Mouse (Mus musculus): Measurements from ENCODE around the gene Lrrc28. TPM values are rescaled to one million over a fixed set of nuclear protein-coding genes. Genes with fewer than 3 reads are reported as not detected.

The Lrrc28 gene
- polyA plus RNA-seq (2015; fragmentation: Nextera tagmentation; extraction: Ambion mirVana) = 32.2 and 33.0 TPM in 2 replicates

GRCm38 (mm10) chr7:67644833-67645680 is at the start of gene Lrrc28:
Gene Lrrc28 (minus strand): TSS chr7:67645268.
- Histone ChIP-seq H3K4me3 (peak within 1 kb of the TSS; percentile 79), H3K9ac (peak within 1 kb of the TSS; percentile 88), H3K9me3 (no peaks in the 10 kb centered on the region), H3K4me1 (replicated peaks) (peaks cover 29% of the 10 kb centered on the region), H3K4me2 (peak within 1 kb of the TSS; percentile 87), H3K27me3 (no peaks in the 10 kb centered on the region), H3K36me3 (peaks cover 8% of the 10 kb centered on the region), H3K27ac (peak within 1 kb of the TSS; percentile 95)
- ATAC-seq (ENCODE audit: low FRiP score) = peak; percentile 99
- WGBS = under 1% methylated on average over 55 of the region's 55 CpGs

GRCm38 (mm10) chr7:67692791-67693538 is 47.9 kb upstream of the Lrrc28 start:
- Histone ChIP-seq H3K9me3 (no peaks in the 10 kb centered on the region), H3K4me2 (no peak overlapping the region), H3K4me1 (replicated peaks) (no peaks in the 10 kb centered on the region; the same call in 1 of the 2 replicates), H3K4me3 (no peak overlapping the region), H3K27me3 (no peaks in the 10 kb centered on the region), H3K9ac (no peak overlapping the region), H3K36me3 (no peaks in the 10 kb centered on the region), H3K27ac (no peak overlapping the region)
- ATAC-seq (ENCODE audit: low FRiP score) = no peak
- 92% methylated on average over 23 of the region's 23 CpGs for WGBS

GRCm38 (mm10) chr7:67692141-67692540 is 47.1 kb upstream of the Lrrc28 start:
- ATAC-seq (ENCODE audit: low FRiP score) = no peak
- Histone ChIP-seq H3K27ac (no peak overlapping the region), H3K4me2 (no peak overlapping the region), H3K9ac (no peak overlapping the region), H3K9me3 (no peaks in the 10 kb centered on the region), H3K4me1 (replicated peaks) (no peaks in the 10 kb centered on the region; the same call in 1 of the 2 replicates), H3K36me3 (no peaks in the 10 kb centered on the region), H3K4me3 (no peak overlapping the region), H3K27me3 (no peaks in the 10 kb centered on the region)
- WGBS = 83% methylated on average over 3 of the region's 3 CpGs

- Histone ChIP-seq H3K27ac (no peak overlapping the region), H3K9ac (no peak overlapping the region), H3K36me3 (no peaks in the 10 kb centered on the region), H3K4me3 (no peak overlapping the region), H3K27me3 (no peaks in the 10 kb centered on the region), H3K9me3 (no peaks in the 10 kb centered on the region), H3K4me1 (replicated peaks) (no peaks in the 10 kb centered on the region; the same call in 1 of the 2 replicates), H3K4me2 (no peak overlapping the region)
- WGBS = 84% methylated on average over 6 of the region's 6 CpGs
- no peak for ATAC-seq (ENCODE audit: low FRiP score)
These were observed 46.0 kb upstream of the Lrrc28 start for GRCm38 (mm10) chr7:67691036-67691435.

- H3K9me3 ChIP-seq = no peaks in the 10 kb centered on the region
- H3K4me3 ChIP-seq = no peak overlapping the region
- no peaks in the 10 kb centered on the region for H3K27me3 ChIP-seq
- H3K4me2 ChIP-seq = no peak overlapping the region
- 83% methylated on average over 7 of the region's 7 CpGs for WGBS
- H3K27ac ChIP-seq = no peak overlapping the region
- no peaks in the 10 kb centered on the region; the same call in 1 of the 2 replicates for H3K4me1 ChIP-seq (replicated peaks)
- H3K36me3 ChIP-seq = 0 out of 2 replicates have a peak, but pooled peaks cover 4% of the 10 kb centered on the region
- H3K9ac ChIP-seq = no peak overlapping the region
- ATAC-seq (ENCODE audit: low FRiP score) = no peak
These were observed 44.7 kb upstream of the Lrrc28 start for GRCm38 (mm10) chr7:67689793-67690192.

GRCm38 (mm10) chr7:67688281-67688680 is 43.2 kb upstream of the Lrrc28 start:
- no peaks in the 10 kb centered on the region for H3K27me3 ChIP-seq
- no peak overlapping the region for H3K4me3 ChIP-seq
- H3K9me3 ChIP-seq = no peaks in the 10 kb centered on the region
- ATAC-seq (ENCODE audit: low FRiP score) = no peak
- WGBS = 48% methylated on average over 3 of the region's 3 CpGs
- no peak overlapping the region for H3K27ac ChIP-seq
- H3K36me3 ChIP-seq = 0 out of 2 replicates have a peak, but pooled peaks cover 4% of the 10 kb centered on the region
- no peaks in the 10 kb centered on the region; the same call in 1 of the 2 replicates for H3K4me1 ChIP-seq (replicated peaks)
- H3K9ac ChIP-seq = no peak overlapping the region
- no peak overlapping the region for H3K4me2 ChIP-seq

GRCm38 (mm10) chr7:67686545-67686944 is 41.5 kb upstream of the Lrrc28 start:
- H3K9me3 ChIP-seq = no peaks in the 10 kb centered on the region
- H3K4me3 ChIP-seq = no peak overlapping the region
- 92% methylated on average over 3 of the region's 3 CpGs for WGBS
- H3K36me3 ChIP-seq = 0 out of 2 replicates have a peak, but pooled peaks cover 4% of the 10 kb centered on the region
- ATAC-seq (ENCODE audit: low FRiP score) = no peak
- H3K27ac ChIP-seq = no peak overlapping the region
- H3K4me2 ChIP-seq = no peak overlapping the region
- H3K27me3 ChIP-seq = no peaks in the 10 kb centered on the region
- no peak overlapping the region for H3K9ac ChIP-seq
- H3K4me1 ChIP-seq (replicated peaks) = no peaks in the 10 kb centered on the region; the same call in 1 of the 2 replicates

- Histone ChIP-seq H3K4me2 (no peak overlapping the region), H3K36me3 (peaks cover 10% of the 10 kb centered on the region; the same call in 1 of the 2 replicates), H3K27ac (no peak overlapping the region), H3K27me3 (no peaks in the 10 kb centered on the region), H3K4me3 (no peak overlapping the region), H3K4me1 (replicated peaks) (no peaks in the 10 kb centered on the region), H3K9ac (no peak overlapping the region), H3K9me3 (no peaks in the 10 kb centered on the region)
- no peak for ATAC-seq (ENCODE audit: low FRiP score)
- WGBS = 88% methylated on average over 16 of the region's 16 CpGs
These were observed 37.9 kb upstream of the Lrrc28 start for GRCm38 (mm10) chr7:67683006-67683405.

- no peaks in the 10 kb centered on the region for H3K4me1 ChIP-seq (replicated peaks)
- 91% methylated on average over 9 of the region's 9 CpGs for WGBS
- no peak overlapping the region for H3K9ac ChIP-seq
- peaks cover 10% of the 10 kb centered on the region; the same call in 1 of the 2 replicates for H3K36me3 ChIP-seq
- no peak overlapping the region for H3K4me3 ChIP-seq
- H3K27ac ChIP-seq = no peak overlapping the region
- no peaks in the 10 kb centered on the region for H3K27me3 ChIP-seq
- H3K4me2 ChIP-seq = no peak overlapping the region
- no peaks in the 10 kb centered on the region for H3K9me3 ChIP-seq
- no peak for ATAC-seq (ENCODE audit: low FRiP score)
These were observed 36.0 kb upstream of the Lrrc28 start for GRCm38 (mm10) chr7:67681078-67681477.

- Histone ChIP-seq H3K9ac (no peak overlapping the region), H3K27me3 (no peaks in the 10 kb centered on the region), H3K27ac (no peak overlapping the region), H3K4me1 (replicated peaks) (no peaks in the 10 kb centered on the region), H3K4me2 (no peak overlapping the region), H3K9me3 (no peaks in the 10 kb centered on the region), H3K4me3 (no peak overlapping the region), H3K36me3 (peaks cover 6% of the 10 kb centered on the region; the same call in 1 of the 2 replicates)
- 94% methylated on average over 16 of the region's 16 CpGs for WGBS
- no peak for ATAC-seq (ENCODE audit: low FRiP score)
These were observed 33.9 kb upstream of the Lrrc28 start for GRCm38 (mm10) chr7:67678878-67679499.

- Histone ChIP-seq H3K27ac (no peak overlapping the region), H3K27me3 (no peaks in the 10 kb centered on the region), H3K9ac (no peak overlapping the region), H3K4me2 (no peak overlapping the region), H3K9me3 (no peaks in the 10 kb centered on the region), H3K4me3 (no peak overlapping the region), H3K36me3 (peaks cover 7% of the 10 kb centered on the region), H3K4me1 (replicated peaks) (no peaks in the 10 kb centered on the region)
- no peak for ATAC-seq (ENCODE audit: low FRiP score)
- WGBS = 89% methylated on average over 5 of the region's 5 CpGs
These were observed 28.6 kb upstream of the Lrrc28 start for GRCm38 (mm10) chr7:67673656-67674055.

GRCm38 (mm10) chr7:67672650-67673049 is 27.6 kb upstream of the Lrrc28 start:
- no peaks in the 10 kb centered on the region for H3K4me1 ChIP-seq (replicated peaks)
- no peak overlapping the region for H3K27ac ChIP-seq
- H3K9ac ChIP-seq = no peak overlapping the region
- no peak overlapping the region for H3K4me2 ChIP-seq
- H3K27me3 ChIP-seq = no peaks in the 10 kb centered on the region
- H3K4me3 ChIP-seq = no peak overlapping the region
- ATAC-seq (ENCODE audit: low FRiP score) = peak; percentile 59; the same call in 1 of the 2 replicates
- WGBS = 11% methylated on average over 10 of the region's 10 CpGs
- H3K9me3 ChIP-seq = no peaks in the 10 kb centered on the region
- H3K36me3 ChIP-seq = peaks cover 7% of the 10 kb centered on the region
